Mouse (Mus musculus) thymus, adult 2 months (tissue): ENCODE measurements around the gene Gjd3. TPM values are rescaled to one million over a fixed set of nuclear protein-coding genes. Genes with fewer than 3 reads are reported as not detected.

Source experiments
- DNase-seq: peaks from one replicate; pipeline ENCODE4 v3.0.0; 2021
- H3K27ac ChIP-seq: fragments of 200-500 bp; 2 replicates; pipeline ENCODE4 v1.5.1; 2012; ENCODE audit warnings: low read length, control low read depth; ENCODE audit not compliant: control insufficient read depth, insufficient read depth
- H3K27me3 ChIP-seq: fragments of 200-500 bp; 2 replicates; pipeline ENCODE4 v1.6.1; 2012; ENCODE audit warnings: mild to moderate bottlenecking, low read length, moderate library complexity, mixed read lengths; ENCODE audit not compliant: control insufficient read depth, insufficient read depth
- H3K36me3 ChIP-seq: fragments of 200-500 bp; 2 replicates; pipeline ENCODE4 v1.6.1; 2012; ENCODE audit warnings: mild to moderate bottlenecking, low read length, moderate library complexity; ENCODE audit not compliant: control insufficient read depth, insufficient read depth
- H3K4me1 ChIP-seq: fragments of 200-500 bp; replicated peaks from 2 replicates; pipeline ENCODE4 v1.6.1; 2012; ENCODE audit warnings: low read length; ENCODE audit not compliant: control insufficient read depth, insufficient read depth
- H3K4me3 ChIP-seq: fragments of 200-500 bp; 2 replicates; pipeline ENCODE4 v1.5.1; 2012; ENCODE audit warnings: mild to moderate bottlenecking, low read length, control low read depth, moderate library complexity; ENCODE audit not compliant: control insufficient read depth, insufficient read depth
- CTCF ChIP-seq: fragments of 200-500 bp; IDR thresholded peaks from 2 replicates; pipeline ENCODE4 v1.5.1; 2012; ENCODE audit warnings: mild to moderate bottlenecking, control low read depth, low read length, moderate library complexity, borderline replicate concordance; ENCODE audit not compliant: control insufficient read depth, poor library complexity, insufficient read depth; ENCODE audit errors: extremely low read depth
- POLR2A ChIP-seq: fragments of 200-500 bp; IDR thresholded peaks from 2 replicates; pipeline ENCODE4 v1.6.1; 2012; ENCODE audit warnings: mild to moderate bottlenecking, low read length, control low read depth, moderate library complexity; ENCODE audit not compliant: control insufficient read depth, poor library complexity, insufficient read depth; ENCODE audit errors: extremely low read depth
- WGBS: fragments of 180-500 bp; shearing (Covaris S2); methylation state at CpG from one replicate; pipeline ENCODE4 v1.1.7; 2018; 5-methylcytosine and 5-hydroxymethylcytosine counted together
- polyA plus RNA-seq: library from polyadenylated mRNA; depleted of rRNA; stranded (reverse); fragments of >200 nt; gene quantifications from 2 replicates; pipeline ENCODE4 v1.2.3, GENCODE M21; 2012

The Gjd3 gene
- polyA plus RNA-seq, 1 experiment = 1.3 TPM

DNA sequence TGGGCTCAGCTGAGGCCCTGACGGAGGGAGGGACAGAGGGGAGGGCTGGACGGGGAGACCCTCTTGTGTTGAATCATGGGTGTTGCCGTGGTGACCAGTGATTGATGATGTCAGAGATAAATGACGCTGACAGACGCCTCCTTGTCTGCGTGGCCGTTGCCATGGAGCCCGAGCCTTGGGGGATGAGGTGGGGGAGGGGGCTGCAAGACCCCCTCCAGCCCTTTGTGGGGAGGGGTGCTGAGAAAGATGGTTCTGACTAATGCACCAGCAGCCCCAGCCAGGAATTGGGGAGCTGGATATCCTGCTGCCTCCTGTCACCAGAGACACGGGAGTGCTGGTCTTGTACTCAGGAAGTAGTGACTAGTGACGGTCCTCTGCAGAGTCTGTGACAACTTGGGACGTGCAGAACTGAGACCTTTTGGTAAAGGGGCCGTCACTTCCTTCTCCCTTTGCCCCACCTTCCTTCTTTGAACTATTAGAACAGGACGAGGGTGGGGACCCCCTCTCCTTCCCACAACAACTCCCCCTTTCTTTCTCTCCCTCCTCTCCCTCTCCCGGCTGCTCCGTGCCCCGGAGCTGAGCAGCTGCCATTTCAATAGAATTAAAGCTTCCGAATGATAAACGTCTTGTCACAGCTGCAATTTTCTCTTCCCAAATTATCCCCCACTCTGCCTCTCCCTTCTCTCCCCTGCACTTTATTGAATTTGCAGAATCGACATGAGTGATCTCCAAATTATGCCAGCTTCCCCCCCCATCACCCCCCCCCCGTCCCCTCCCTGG lies 13.9 kb downstream of the Gjd3 start:
- Histone ChIP-seq H3K27me3 (no peaks in the 10 kb centered on the region), H3K36me3 (peaks cover 42% of the 10 kb centered on the region), H3K4me1 (peaks cover 50% of the 10 kb centered on the region), H3K27ac (no peak overlapping the region), H3K4me3 (no peak overlapping the region)
- no peak for DNase-seq
- 61% methylated on average over 20 of the region's 20 CpGs for WGBS
- TF ChIP-seq CTCF = no peak

DNA sequence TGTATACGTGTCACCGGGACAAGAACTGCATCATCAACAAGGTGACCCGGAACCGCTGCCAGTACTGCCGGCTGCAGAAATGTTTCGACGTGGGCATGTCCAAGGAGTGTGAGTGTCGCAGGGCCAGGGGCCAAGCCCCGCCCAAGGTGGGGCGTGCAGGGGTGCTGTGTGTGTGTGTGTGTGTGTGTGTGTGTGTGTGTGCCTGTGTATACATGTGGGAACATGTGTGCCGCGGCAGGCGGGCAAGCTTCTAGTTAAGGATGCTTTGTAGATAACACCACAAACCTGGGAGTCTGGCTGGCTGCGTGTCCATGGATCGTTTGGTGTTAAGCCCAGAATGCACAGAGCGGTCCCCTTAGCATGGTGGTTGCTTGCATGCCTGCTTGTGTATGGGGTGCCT lies 14.7 kb downstream of the Gjd3 start:
- Histone ChIP-seq H3K27ac (no peak overlapping the region), H3K36me3 (peaks cover 34% of the 10 kb centered on the region), H3K4me1 (peaks cover 54% of the 10 kb centered on the region), H3K4me3 (no peak overlapping the region), H3K27me3 (no peaks in the 10 kb centered on the region)
- TF ChIP-seq POLR2A (no peak), CTCF (no peak)
- 97% methylated on average over 16 of the region's 16 CpGs for WGBS
- no peak for DNase-seq

- Histone ChIP-seq H3K27ac (no peak overlapping the region), H3K4me3 (no peak overlapping the region), H3K36me3 (peaks cover 25% of the 10 kb centered on the region), H3K27me3 (no peaks in the 10 kb centered on the region), H3K4me1 (peaks cover 68% of the 10 kb centered on the region)
- WGBS = 90% methylated on average over 9 of the region's 9 CpGs
- TF ChIP-seq CTCF (no peak), POLR2A (no peak)
- DNase-seq = no peak
Observed at GRCm38 (mm10) chr11:98966499-98967141, 16.2 kb downstream of the Gjd3 start.

- peak overlapping the region; percentile 88; the same call in 1 of the 2 replicates for H3K27ac ChIP-seq
Observed at GRCm38 (mm10) chr11:98965416-98966077, 17.3 kb downstream of the Gjd3 start.

GRCm38 (mm10) chr11:98964616-98965415 lies 18.0 kb downstream of the Gjd3 start:
- peak overlapping the region; percentile 93 for H3K27ac ChIP-seq
- no peak for TF ChIP-seq CTCF
- peak; percentile 45; the same call in 1 of the 2 replicates for TF ChIP-seq POLR2A
- H3K4me1 ChIP-seq = peaks cover 79% of the 10 kb centered on the region
- H3K4me3 ChIP-seq = peak overlapping the region; percentile 67
- no peaks in the 10 kb centered on the region for H3K27me3 ChIP-seq
- peak; percentile 62 for DNase-seq
- H3K36me3 ChIP-seq = peaks cover 8% of the 10 kb centered on the region; the same call in 1 of the 2 replicates
- 47% methylated on average over 15 of the region's 15 CpGs for WGBS

More at GRCm38 (mm10) chr11:98965416-98966077, 17.3 kb downstream of the Gjd3 start:
- Histone ChIP-seq H3K36me3 (peaks cover 15% of the 10 kb centered on the region), H3K4me1 (peaks cover 76% of the 10 kb centered on the region), H3K4me3 (peak overlapping the region; percentile 67), H3K27me3 (no peaks in the 10 kb centered on the region)
- 74% methylated on average over 11 of the region's 11 CpGs for WGBS
- TF ChIP-seq CTCF (no peak), POLR2A (no peak)
- no peak for DNase-seq

GRCm38 (mm10) chr11:98964201-98964615 lies 18.6 kb downstream of the Gjd3 start:
- TF ChIP-seq POLR2A (0 out of 2 replicates have a peak, but pooled peaks have one; percentile 19), CTCF (no peak)
- Histone ChIP-seq H3K4me3 (peak overlapping the region; percentile 61), H3K27ac (peak overlapping the region; percentile 93), H3K36me3 (peaks cover 4% of the 10 kb centered on the region; the same call in 1 of the 2 replicates), H3K27me3 (no peaks in the 10 kb centered on the region), H3K4me1 (peaks cover 80% of the 10 kb centered on the region)
- DNase-seq = no peak
- 50% methylated on average over 6 of the region's 6 CpGs for WGBS
